Mouse (Mus musculus): Measurements from ENCODE around the gene Cyp21a1. TPM values are rescaled to one million over a fixed set of nuclear protein-coding genes. Genes with fewer than 3 reads are reported as not detected.
"Not testable (repeated sequence)": the region's sequence is repeated elsewhere in the genome, so short reads cannot be mapped to it uniquely, and the experiment has no call there.

Cyp21a1 gene
- polyA plus RNA-seq, 1 experiment: 0.28 TPM

DNA sequence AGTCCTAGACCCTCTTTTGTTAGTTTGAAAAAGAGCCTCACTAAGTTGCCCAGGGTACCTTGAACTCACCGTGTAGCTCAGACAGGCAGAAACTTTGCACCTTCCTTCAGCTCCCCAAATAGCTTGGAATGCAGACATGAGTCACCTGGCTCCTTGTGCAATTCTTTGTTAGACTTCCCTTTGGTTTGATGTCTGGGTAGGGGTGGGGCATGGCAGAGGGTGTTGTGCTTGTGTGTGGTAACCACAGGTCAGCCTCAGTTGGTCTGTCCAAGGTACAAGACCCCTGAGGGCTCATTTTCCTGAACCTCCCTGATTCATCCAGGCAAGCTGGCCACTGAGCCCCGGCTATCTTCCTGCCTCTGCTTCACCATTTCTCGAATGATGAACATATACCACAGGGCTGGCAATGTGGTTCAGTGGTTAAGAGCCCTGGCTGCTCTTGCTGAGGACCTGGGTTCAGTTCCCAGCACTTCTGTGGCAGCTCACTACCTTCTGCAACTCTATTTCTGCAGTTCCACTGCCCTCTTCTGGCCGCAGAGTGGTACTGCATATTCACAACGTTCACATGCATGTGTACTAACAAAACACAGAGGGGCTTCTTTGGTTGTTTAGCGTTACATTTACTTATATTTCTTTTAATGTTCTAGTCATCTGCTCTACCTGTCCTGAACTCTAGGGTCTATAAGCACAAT is 656 bp upstream of the Cyp21a1 start:
- DNase-seq (ENCODE audit: low read depth): no peak

GRCm38 (mm10) chr17:34803367-34803766 is 994 bp downstream of the Cyp21a1 start:
- not testable (repeated sequence) for DNase-seq (ENCODE audit: low read depth)

- DNase-seq (ENCODE audit: low read depth): not testable (repeated sequence)
These were observed 1.6 kb downstream of the Cyp21a1 start for GRCm38 (mm10) chr17:34802756-34803155.

DNA sequence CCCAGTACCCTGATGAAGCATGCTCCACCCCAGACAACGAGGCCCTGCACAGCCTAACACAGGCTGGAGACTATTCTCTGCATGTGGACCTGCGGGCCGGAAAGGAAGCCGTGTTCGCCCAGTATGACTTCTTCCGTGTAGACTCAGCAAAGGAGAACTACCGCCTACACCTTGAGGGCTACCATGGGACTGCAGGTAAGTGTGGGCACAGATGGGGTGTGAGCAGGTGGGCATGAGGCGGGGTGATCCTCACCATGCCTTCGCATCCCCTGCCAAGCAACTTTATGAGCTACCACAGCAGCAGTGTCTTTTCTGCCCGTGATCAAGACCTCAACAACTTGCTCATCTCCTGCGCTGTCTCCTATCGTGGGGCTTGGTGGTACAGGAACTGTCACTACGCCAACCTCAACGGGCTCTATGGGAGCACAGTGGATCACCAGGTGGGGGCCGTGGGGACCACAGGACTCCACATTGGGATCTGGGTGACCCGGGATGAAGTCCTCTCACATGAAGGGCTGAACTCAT is 3.5 kb downstream of the Cyp21a1 start:
- DNase-seq (ENCODE audit: low read depth): not testable (repeated sequence)

DNA sequence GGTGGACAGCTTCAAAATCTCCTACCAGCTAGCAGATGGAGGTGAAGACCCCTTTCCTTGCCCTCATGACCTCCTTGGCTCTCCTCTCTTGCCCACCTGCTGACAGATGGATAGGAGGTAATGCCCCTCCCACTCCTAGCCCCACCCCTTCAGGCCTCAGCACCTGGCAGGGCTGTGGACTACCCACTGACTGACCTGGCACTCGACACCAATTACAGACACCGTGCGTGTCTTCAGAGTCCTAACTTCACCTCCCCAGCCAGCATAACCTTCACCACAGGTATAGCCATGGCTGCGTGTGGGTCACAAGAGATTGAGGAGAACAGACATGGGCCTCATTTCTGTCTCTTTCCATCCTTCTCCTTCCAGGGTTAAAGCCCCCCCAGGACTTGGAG is 4.8 kb downstream of the Cyp21a1 start:
- no peak for DNase-seq (ENCODE audit: low read depth)

- no peak for DNase-seq (ENCODE audit: low read depth)
These were observed 5.4 kb downstream of the Cyp21a1 start for GRCm38 (mm10) chr17:34798866-34799530.

DNA sequence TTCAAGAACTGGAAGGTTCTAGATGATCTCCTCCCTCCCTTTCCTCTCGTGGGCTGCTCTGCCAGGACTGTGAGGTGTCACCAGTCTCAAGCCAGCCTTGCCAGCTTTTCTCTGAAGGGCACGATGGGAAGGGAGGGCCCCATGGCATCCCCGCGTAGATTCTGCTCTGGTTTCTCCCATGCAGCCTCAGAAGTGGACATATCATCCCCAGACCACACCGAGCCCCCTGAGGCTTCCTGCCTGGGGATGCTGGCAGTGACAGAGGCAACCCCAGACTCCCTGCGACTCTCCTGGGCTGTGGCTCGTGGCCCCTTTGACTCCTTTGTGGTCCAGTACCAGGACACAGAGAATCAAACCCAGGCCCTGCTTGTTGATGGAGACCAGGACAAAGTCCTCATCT is 6.3 kb downstream of the Cyp21a1 start:
- not testable (repeated sequence) for DNase-seq (ENCODE audit: low read depth)

GRCm38 (mm10) chr17:34797211-34797995 is 7.0 kb downstream of the Cyp21a1 start:
- DNase-seq (ENCODE audit: low read depth): not testable (repeated sequence)

DNA sequence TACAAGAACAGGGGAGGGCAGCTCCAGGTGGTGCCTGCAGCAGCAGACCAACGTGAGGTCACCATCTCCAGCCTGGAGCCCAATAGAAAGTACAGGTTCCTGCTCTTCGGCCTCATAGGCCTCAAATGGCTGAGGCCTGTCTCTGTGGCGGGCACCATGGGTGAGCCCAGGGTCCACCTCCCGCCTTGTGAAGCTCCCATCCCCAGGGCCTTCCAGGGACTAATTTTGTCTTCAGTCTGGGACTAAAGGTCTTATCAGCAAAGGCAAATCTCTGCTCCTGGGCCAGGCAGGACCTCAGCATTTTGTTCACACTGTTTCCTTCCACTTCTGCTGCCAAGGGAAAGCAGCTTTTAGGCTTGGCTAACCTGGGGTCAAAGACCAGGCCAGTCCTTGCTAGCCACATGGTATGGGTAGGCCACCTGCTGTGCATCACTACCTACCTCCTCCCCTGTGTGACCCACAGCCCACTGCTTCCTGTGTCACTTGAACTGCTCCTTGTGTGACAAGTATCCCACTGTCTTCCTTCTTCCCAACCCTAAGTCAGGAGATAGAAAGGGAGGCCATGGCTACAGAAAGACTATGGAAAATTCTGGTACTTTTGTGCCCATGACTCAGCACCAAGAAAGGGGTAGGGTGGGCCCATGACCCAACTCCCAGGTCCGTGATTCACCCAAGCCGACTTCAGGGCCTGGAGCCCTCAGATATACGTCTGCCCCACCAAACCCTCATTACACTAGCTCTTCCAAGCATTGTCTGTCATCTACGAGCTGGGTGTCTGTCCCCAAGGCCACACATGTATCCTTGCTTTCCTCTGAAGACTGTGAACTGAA is 7.8 kb downstream of the Cyp21a1 start:
- DNase-seq (ENCODE audit: low read depth): no peak

DNA sequence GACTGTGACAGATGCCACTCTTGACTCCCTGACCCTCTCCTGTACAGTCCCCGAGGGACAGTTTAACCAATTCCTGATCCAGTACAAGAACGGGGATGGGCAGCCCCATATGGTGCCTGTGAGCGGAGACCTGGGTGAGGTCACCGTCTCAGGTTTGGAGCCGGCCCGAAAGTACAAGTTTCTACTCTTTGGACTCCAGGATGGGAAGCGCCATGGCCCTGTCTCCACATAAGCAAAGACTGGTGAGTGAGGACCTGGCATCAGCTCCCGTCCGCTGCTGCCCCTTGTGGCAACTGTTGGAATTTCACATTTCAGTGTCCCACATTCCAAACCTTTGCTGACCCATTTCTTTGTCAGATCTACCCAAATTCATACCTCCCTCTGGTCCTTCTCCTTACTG is 8.7 kb downstream of the Cyp21a1 start:
- no peak for DNase-seq (ENCODE audit: low read depth)

DNA sequence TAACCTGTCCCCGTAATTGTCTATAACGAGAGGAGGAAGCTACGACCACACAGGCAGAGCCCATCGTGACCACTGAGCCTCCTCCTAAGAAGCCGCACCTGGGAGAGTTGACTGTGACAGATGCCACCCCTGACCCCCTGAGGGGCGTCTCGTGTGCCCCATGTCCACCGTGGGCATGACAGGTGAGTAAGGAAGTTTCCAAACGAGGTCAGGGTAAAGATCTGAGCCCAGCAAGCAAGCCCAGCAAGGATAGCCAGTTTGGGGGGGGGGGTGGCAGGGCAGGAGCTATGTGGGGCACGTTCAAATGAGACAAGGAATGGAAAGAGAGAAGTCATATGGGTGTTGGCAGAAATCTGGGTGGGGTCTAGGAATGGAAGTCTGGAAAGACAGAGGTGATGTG is 9.3 kb downstream of the Cyp21a1 start:
- DNase-seq (ENCODE audit: low read depth): no peak

GRCm38 (mm10) chr17:34777680-34778325 is 26.6 kb downstream of the Cyp21a1 start:
- no peak for DNase-seq (ENCODE audit: low read depth)

- no peak for DNase-seq (ENCODE audit: low read depth)
These were observed 42.9 kb downstream of the Cyp21a1 start for GRCm38 (mm10) chr17:34761471-34761870.

Other genes with a start within 250 kb of the Cyp21a1 start
- gene Notch4, start 240.3 kb downstream of the Cyp21a1 start, polyA plus RNA-seq (2012; rRNA removed): 18.2 and 28.9 TPM in 2 replicates
- gene Gpsm3, start 214.8 kb downstream of the Cyp21a1 start, polyA plus RNA-seq (2012; rRNA removed): 10.0 and 10.1 TPM in 2 replicates
- gene Pbx2, start 213.3 kb downstream of the Cyp21a1 start, polyA plus RNA-seq (2012; rRNA removed): 51.3 and 59.8 TPM in 2 replicates
- gene Ager, start 206.7 kb downstream of the Cyp21a1 start, polyA plus RNA-seq (2012; rRNA removed): 5.3 and 5.5 TPM in 2 replicates
- 99.2 and 108 TPM in 2 replicates for gene Rnf5, start 200.9 kb downstream of the Cyp21a1 start, polyA plus RNA-seq (2012; rRNA removed)
- 204 and 232 TPM in 2 replicates for gene Agpat1, start 200.3 kb downstream of the Cyp21a1 start, polyA plus RNA-seq (2012; rRNA removed)
- gene Egfl8, start 188.6 kb downstream of the Cyp21a1 start, polyA plus RNA-seq (2012; rRNA removed): 3.6 and 5.3 TPM in 2 replicates
- gene Ppt2, start 176.1 kb downstream of the Cyp21a1 start, polyA plus RNA-seq (2012; rRNA removed): 49.6 and 62.9 TPM in 2 replicates
- 15.8 and 28.1 TPM in 2 replicates for gene Prrt1, start 175.0 kb downstream of the Cyp21a1 start, polyA plus RNA-seq (2012; rRNA removed)
- 2.9 and 9.3 TPM in 2 replicates for gene Fkbpl, start 159.8 kb downstream of the Cyp21a1 start, polyA plus RNA-seq (2012; rRNA removed)
- gene Atf6b, start 157.4 kb downstream of the Cyp21a1 start, polyA plus RNA-seq (2012; rRNA removed): 87.4 and 87.8 TPM in 2 replicates
- gene Tnxb, start 134.0 kb downstream of the Cyp21a1 start, polyA plus RNA-seq (2012; rRNA removed): 34.9 and 42.7 TPM in 2 replicates
- gene C4b, start 60.7 kb downstream of the Cyp21a1 start, polyA plus RNA-seq (2012; rRNA removed): 138 and 171 TPM in 2 replicates
- gene Stk19, start 32.4 kb upstream of the Cyp21a1 start, polyA plus RNA-seq (2012; rRNA removed): 37.7 and 59.7 TPM in 2 replicates
- gene Dxo, start 32.5 kb upstream of the Cyp21a1 start, polyA plus RNA-seq (2012; rRNA removed): 62.6 and 64.9 TPM in 2 replicates
- 91.1 and 93.8 TPM in 2 replicates for gene Skiv2l, start 45.6 kb upstream of the Cyp21a1 start, polyA plus RNA-seq (2012; rRNA removed)
- 53.8 and 77.2 TPM in 2 replicates for gene Nelfe, start 45.8 kb upstream of the Cyp21a1 start, polyA plus RNA-seq (2012; rRNA removed)
- gene Cfb, start 58.0 kb upstream of the Cyp21a1 start, polyA plus RNA-seq (2012; rRNA removed): 70.2 and 140 TPM in 2 replicates
- 14.5 and 14.8 TPM in 2 replicates for gene Zbtb12, start 74.9 kb upstream of the Cyp21a1 start, polyA plus RNA-seq (2012; rRNA removed)
- gene Gm20547, start 77.5 kb upstream of the Cyp21a1 start, polyA plus RNA-seq (2012; rRNA removed): not detected in 2 replicates
- 54.9 and 69.0 TPM in 2 replicates for gene C2, start 93.7 kb upstream of the Cyp21a1 start, polyA plus RNA-seq (2012; rRNA removed)
- 230 TPM in 2 replicates for gene Ehmt2, start 93.9 kb upstream of the Cyp21a1 start, polyA plus RNA-seq (2012; rRNA removed)
- 48.4 and 50.0 TPM in 2 replicates for gene Slc44a4, start 109.9 kb upstream of the Cyp21a1 start, polyA plus RNA-seq (2012; rRNA removed)
- 113 and 155 TPM in 2 replicates for gene Neu1, start 126.7 kb upstream of the Cyp21a1 start, polyA plus RNA-seq (2012; rRNA removed)
- 58.3 and 104 TPM in 2 replicates for gene Hspa1b, start 154.7 kb upstream of the Cyp21a1 start, polyA plus RNA-seq (2012; rRNA removed)
- 0.24 TPM in 1 of 2 replicates, not detected in the other for gene Gm20481, start 165.4 kb upstream of the Cyp21a1 start, polyA plus RNA-seq (2012; rRNA removed)
- gene Hspa1a, start 167.6 kb upstream of the Cyp21a1 start, polyA plus RNA-seq (2012; rRNA removed): 37.0 and 50.4 TPM in 2 replicates
- 2.4 and 4.4 TPM in 2 replicates for gene Hspa1l, start 168.1 kb upstream of the Cyp21a1 start, polyA plus RNA-seq (2012; rRNA removed)
- 36.8 and 54.6 TPM in 2 replicates for gene Lsm2, start 177.3 kb upstream of the Cyp21a1 start, polyA plus RNA-seq (2012; rRNA removed)
- gene Vars, start 196.4 kb upstream of the Cyp21a1 start, polyA plus RNA-seq (2012; rRNA removed): 127 and 175 TPM in 2 replicates
- 1.2 and 1.3 TPM in 2 replicates for gene Vwa7, start 212.0 kb upstream of the Cyp21a1 start, polyA plus RNA-seq (2012; rRNA removed)
- gene Sapcd1, start 223.5 kb upstream of the Cyp21a1 start, polyA plus RNA-seq (2012; rRNA removed): 3.0 and 3.4 TPM in 2 replicates
- gene Msh5, start 242.2 kb upstream of the Cyp21a1 start, polyA plus RNA-seq (2012; rRNA removed): 4.7 and 5.2 TPM in 2 replicates
- gene Clic1, start 245.4 kb upstream of the Cyp21a1 start, polyA plus RNA-seq (2012; rRNA removed): 129 and 133 TPM in 2 replicates